Mouse (Mus musculus): ENCODE measurements around the gene Zbtb9.
"Not testable (repeated sequence)": the region's sequence is repeated elsewhere in the genome, so short reads cannot be mapped to it uniquely, and the experiment has no call there.

The Zbtb9 gene

DNA sequence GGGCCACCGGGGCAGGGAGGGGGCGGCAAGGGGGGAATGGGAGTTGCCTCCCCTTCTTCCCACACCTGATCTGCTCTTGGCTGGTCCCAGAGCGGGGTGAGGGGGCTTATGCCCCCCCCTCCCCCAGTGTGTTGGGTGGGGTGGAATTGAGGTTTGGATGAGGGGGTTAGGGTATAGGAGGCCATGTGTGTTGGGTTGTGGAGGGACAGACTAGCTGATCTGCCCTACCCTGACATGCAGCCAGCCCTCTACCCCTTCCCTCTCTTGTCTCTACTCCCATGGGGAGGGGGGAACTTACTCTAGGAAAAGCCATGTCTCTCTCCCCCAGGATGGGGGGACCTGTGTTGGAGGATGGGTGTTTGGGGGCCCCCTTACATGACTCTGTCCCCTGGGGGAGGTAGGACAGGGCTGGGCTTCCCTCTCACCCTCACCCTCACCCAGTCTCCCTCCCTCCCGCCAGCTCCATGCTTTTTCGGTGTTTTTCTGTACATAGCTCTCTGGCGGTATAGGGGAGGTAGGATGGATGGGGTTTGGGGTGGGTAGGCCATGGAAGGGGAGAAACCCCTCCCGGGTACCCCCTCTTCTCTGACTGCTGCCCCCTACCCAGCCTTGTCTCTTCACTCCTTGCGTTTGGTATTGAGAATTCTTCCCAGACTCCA is 1.6 kb upstream of the Zbtb9 start:
- DNase-seq (ENCODE audit: low spot score in 2 of 2) = no peak

DNA sequence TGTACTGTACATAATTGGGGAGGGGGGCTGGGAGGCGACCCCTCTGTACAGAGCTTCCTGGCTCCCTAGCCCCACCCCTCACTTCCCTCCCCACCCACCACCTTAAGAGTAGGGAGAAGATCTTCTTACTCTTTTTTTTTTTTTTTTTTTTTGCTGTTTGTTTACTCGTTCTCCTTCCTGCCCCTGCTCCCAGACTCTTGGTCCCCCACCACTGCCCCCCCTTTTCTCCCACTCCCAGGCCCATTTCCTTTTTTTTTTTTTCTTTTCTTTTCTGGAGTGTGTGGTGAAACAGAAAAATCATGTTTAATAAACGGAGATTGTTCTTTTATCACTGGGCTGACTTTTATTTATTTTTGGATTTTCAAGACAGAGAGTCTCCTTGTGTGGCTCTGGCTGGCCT is 860 bp upstream of the Zbtb9 start:
- no peak for DNase-seq (ENCODE audit: low spot score in 2 of 2)

DNA sequence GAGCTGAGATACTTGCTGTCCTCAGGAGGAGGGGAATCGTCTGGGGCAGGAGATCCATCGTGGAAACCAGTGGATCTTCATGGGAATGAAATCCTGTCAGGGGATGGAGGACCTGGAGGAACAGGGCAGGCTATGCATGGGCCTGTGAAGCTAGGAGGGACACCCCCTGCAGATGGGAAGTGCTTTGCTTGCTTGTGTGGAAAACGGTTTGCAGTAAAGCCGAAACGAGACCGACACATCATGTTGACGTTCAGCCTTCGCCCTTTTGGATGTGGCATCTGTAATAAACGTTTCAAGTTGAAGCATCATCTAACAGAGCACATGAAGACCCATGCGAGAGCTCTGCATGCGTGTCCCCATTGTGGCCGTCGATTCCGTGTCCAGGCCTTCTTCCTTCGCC is 1.6 kb downstream of the Zbtb9 start:
- no peak for DNase-seq (ENCODE audit: low spot score in 2 of 2)

DNA sequence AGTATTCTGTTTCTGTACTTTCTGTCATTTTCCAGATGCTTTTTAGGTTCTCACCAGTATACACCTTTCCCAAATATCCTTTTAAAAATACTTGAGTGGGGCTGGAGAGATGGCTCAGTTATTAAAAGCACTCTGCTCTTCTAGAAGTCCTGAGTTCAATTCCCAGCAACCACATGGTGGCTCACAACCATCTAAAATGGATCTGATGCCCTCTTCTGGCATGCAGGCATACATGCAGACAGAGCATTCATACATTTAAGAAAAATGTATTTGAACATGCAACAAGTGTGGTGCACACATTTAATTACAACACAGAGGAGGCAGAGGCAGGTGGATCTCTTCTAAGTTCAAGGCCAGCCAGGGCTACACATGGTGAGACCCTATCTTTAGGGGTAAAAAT is 2.4 kb downstream of the Zbtb9 start:
- DNase-seq (ENCODE audit: low spot score in 2 of 2) = no peak

DNA sequence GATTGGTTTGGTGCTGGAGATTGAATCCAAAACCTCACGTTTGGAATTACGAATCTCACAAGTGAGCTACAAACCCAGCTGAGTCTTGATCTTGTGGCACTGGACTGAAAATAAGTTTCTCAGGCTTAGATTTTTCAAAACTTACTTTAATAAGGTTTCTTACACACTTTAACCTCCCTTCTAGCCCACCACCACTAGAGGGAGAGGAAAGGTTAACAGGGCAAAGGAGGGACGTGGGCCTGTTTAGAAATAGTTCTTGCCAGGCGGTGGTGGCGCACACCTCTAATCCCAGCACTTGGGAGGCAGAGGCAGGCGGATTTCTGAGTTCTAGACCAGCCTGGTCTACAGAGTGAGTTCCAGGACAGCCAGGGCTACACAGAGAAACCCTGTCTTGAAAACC is 4.4 kb downstream of the Zbtb9 start:
- DNase-seq (ENCODE audit: low spot score in 2 of 2) = not testable (repeated sequence)

DNA sequence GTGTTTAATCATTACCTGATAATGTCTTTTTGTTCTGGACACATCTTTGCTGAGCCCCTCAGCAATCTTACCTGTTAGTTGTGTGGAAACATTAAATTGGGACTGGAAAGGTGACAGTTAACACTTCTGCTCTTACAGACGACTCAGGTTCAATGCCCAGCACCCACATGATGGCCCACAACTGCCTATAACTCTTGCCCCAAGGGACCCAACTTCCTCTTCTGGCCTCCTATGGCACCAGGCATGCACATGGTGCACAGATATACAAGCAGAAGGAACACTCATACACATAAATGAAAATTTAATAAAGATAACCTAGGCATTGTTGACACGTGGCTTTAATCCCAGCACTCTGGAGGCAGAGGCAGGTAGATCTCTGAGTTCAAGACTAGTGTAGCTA is 6.5 kb downstream of the Zbtb9 start:
- no peak for DNase-seq (ENCODE audit: low spot score in 2 of 2)

DNA sequence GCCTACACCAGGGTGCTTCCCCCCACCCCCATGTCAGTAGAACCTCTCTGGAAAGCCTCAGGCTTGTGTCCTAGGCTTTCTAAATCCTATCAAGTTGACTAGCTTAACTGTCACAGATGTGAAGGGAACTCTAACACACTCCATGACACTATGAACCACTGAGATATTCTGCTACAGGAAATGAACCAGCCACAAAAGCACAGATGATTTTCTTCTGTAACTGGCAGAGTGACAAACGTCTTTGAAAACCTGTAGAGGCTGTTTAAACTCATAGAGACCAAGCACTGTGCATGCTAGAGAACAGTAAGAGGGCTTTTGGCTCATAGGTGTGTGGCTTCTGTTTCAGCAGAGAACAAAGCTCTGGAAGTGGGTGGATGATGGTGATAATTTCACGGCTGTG is 8.1 kb downstream of the Zbtb9 start:
- no peak for DNase-seq (ENCODE audit: low spot score in 2 of 2)

DNA sequence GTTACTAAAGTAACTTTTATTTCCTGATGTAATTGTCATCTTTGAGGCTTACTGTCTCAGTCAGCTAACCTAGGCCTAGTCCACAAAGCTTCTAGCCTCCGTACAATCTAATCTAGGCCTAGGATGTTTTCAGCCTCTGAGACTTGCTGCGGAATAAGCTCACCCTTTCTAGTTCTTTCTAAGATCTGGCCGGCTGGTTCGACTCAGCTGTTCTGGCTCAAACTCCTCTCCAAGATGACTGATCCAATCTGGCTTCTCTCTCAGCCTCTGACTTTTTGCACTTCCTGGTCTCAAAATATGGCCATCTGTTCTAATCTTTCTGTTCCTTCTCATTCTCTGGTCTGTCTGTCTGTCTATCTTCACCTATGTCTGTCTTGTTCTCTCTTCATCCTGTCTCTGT is 10.4 kb downstream of the Zbtb9 start:
- DNase-seq (ENCODE audit: low spot score in 2 of 2) = no peak

DNA sequence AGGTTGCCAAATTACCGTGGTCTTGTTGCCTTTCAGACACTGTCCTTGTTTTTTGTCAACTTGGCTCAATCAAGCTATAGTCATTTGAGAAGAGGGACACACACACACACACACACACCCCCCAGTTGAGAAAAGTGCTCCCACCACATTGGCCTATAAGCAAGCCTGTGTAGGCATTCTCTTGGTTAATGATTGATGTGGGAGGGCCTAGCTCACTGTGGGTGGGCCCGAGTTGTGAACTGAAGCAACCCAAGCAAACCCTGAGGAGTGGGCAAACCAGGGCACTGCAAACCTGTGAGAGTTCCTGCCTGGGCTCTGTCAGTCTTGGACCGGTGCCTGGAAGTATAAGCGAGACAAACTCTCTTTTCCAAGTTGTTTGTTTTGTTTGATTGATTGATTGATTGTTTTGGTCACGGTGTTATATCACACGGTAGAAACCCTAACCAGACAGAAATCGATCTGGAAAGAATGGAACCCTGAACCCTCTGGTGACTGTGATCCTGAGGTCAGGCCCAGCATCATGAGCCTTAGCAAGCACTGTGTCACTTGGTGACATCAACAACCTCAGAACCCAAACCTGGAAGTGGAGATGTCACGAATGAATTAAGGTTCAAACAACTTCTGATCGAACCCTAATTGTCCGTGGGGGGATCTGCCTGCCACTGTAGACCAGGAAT is 12.7 kb downstream of the Zbtb9 start:
- no peak for DNase-seq (ENCODE audit: low spot score in 2 of 2)

DNA sequence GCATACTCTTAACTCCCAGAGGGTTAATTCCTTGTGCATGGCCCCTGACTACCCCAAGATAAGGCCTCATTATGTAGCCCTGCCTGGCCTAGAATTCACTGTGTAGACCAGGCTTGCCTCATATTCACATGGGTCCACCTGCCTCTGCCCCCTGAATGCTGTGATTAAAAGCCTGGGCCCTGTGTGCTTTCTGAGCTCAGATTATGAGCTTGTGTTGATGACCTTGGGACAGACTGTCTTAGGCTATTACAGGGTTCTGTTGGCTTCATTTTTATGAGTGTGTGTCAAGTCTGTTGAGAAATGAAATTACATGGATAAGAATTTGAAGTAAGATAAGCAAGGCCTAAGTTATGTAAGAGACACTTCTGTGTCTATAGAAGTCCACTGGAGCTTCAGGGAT is 17.6 kb downstream of the Zbtb9 start:
- DNase-seq (ENCODE audit: low spot score in 2 of 2) = no peak

DNA sequence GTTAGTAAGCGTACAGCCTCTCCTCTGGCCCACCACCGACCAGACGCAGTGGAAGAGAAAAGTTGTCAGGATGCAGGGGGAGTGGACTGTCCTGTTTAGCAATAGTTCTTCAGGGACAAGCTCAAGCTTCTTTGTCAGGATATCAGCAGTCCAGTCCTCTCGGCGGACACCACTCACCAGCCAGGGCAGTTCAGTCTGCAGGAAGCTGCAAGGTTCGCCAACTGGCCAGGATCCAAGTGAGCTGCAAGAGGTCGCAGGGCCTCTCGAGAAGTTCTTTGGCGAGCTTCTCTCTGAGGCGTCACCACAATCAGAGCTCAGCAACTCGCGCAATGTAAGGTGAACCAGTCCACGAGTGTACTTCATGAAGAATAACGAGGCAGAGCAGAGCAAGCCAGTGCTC is 21.4 kb downstream of the Zbtb9 start:
- DNase-seq (ENCODE audit: low spot score in 2 of 2) = no peak

DNA sequence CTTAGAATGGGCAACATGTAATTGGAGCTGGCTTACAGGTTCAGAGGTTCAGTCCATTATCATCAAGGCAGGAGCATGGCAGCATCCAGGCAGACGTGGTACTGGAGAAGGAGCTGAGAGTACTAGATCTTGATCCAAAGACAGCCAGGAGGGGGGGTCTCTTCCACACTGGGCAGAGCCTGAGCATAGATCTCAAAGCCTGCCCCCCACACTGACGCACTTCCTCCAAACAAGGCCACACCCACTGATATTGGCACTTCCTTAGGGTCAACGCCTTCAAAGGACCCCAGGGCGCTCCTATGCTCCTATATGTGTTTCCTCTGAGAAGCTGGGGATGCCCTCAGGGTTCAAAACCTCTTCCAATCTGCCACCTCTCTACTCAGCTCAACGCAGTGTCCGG is 22.0 kb downstream of the Zbtb9 start:
- no peak for DNase-seq (ENCODE audit: low spot score in 2 of 2)

DNA sequence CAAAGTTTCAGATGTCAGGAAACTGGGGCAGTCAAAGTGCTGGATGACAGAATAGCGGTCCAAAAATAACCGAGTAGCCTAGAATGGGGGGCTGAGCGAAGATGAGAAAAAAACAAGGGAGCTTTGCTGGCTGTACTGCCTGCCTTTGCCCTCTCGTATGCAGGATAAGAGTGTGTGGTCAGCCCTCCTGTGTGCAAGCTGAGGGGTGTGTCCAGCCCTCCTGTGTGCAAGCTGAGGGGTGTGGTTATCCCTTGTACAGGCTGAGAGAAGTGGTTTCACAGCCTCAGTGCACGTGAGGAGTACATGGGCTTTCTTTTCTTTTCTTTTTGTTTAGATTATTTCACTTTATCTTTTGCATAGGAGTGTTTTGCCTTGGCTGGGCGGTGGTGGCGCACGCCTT is 22.6 kb downstream of the Zbtb9 start:
- no peak for DNase-seq (ENCODE audit: low spot score in 2 of 2)

DNA sequence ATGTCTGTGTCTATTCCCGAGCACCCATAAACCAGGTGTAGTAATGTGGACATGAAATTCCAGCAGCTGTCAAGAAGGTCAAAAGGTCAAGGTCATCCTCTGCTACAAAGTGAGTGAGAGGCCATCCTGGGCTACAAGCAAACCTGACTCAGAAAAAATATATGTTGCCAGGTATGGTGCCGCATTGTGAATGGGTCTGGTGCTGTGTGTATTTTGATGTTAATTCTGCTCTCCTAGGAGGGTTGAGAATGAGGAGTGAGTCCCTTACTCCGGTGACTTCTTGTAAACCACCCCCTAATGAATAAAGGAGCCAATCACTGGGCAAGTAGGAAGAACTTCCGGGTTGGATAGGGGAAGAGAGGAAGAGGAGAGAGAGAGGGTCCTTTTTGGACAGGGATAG is 24.7 kb downstream of the Zbtb9 start:
- no peak for DNase-seq (ENCODE audit: low spot score in 2 of 2)

DNA sequence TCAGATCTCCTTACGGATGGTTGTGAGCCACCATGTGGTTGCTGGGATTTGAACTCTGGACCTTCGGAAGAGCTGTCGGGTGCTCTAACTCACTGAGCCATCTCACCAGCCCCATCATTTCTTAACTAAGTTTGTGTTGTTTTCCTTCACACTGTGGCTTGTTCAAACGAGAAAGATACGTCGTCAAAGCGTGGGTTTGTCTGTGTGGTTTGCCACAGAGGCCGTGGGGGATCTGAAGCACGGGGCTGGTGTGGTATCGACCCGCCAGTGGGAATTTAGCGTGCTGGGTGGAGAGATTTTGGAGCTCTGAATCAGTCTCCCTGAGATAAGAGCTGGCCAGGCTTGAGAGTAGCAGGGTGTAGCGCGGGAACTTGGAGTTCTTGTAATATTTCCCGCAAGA is 25.3 kb downstream of the Zbtb9 start:
- no peak for DNase-seq (ENCODE audit: low spot score in 2 of 2)

DNA sequence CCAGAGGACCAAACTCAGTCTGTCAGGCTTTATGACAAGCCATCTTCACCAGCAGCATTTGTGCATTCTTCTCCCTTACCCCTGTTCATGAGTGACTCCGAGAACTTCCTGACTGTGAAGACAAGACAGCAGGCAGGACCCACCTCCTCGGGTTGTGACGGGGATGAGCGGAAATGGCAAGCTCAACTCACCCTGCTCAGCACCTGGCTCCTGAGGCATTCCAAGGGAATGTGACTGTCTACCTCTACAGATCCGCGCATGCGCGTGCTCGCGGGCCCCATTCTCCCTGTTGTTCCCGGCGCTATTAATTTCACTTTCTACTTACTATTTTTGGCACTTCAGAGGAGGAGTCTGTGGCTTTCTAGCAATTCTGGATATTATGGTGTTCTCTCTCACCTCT is 27.0 kb downstream of the Zbtb9 start:
- DNase-seq (ENCODE audit: low spot score in 2 of 2) = no peak

DNA sequence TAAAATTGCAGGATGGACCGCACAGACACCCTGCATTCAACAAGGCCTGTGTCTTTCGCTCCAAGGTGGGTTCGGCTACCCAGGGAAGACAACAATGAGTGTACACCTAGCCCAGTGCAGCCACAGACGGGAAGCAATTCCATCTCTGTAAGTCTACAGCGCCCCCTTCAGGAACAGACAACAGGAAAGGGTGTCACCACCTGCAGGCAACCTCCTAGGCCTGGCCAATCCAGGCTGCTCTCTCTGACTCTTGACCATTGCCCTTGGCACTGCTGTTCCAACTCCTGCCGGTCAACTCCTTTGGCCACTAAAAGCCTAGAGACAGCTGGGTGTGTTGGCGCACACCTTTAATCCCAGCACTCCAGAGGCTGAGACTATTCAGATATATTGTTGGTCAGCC is 28.2 kb downstream of the Zbtb9 start:
- no peak for DNase-seq (ENCODE audit: low spot score in 2 of 2)

DNA sequence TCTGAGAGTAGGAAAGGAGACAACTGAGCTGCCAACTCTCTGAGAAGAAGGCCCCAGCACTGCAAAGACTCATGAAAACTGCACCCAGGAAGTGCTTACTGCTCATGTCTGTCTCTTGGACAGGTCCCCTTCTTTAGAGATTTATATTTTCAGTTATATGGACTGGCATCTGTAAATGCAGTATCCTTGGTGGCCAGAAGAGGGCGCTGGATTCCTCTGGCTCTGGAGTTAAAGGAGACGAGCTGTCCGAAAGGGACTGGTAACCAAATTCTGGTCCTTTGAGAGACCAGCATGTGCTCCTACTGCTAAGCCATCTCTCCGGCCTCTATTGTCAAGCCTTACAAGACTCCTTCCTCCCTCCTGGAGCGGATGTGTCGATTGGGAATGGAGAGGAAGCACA is 28.9 kb downstream of the Zbtb9 start:
- DNase-seq (ENCODE audit: low spot score in 2 of 2) = no peak

DNA sequence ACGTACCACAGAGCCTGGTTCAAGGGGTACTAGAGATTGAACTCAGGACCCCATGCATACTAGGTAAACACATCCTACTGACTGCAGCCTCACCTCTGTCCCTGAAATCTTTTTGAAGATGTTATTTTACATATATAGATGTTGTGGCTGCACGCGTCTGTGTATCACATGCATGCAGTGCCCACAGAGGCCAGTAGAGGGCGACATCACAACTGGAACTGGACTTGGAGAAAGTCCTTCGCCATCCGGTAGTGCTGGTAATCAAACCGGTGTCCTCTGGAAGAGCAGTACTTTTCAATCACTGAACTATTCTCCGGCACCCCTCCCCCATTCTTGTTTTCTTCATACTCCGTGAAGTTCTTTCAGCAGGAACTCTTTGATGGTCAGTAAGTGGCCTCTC is 31.5 kb downstream of the Zbtb9 start:
- peak; percentile 47 to 69 for DNase-seq (ENCODE audit: low spot score in 2 of 2)

DNA sequence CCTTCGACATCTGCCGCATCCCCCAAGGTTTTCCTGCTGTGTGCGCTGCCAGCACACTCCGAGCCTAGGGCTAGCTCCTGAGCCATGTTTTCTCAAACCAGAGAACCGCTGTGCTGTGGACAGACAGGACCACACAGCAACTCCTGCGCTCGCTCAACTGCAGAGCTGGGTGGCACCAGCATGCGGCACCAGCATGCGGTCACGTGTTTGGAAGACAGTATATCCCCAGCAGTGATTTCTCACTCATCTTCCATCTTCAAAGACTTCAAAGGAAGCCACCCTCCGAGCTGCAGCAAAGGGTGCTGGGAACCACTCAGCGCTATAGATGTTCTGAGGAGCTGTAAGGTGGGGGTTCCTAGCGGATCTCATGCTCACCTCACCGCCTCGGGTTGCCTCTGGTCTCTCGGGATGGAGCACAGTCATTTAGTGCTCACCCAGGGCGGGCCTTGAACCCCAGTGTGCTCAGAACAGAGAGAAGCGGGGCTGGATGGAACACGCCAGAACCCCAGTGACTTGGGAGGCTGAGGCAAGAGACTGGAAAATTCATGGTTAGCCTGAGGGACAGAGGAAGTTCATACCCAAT is 32.0 kb downstream of the Zbtb9 start:
- no peak for DNase-seq (ENCODE audit: low spot score in 2 of 2)

DNA sequence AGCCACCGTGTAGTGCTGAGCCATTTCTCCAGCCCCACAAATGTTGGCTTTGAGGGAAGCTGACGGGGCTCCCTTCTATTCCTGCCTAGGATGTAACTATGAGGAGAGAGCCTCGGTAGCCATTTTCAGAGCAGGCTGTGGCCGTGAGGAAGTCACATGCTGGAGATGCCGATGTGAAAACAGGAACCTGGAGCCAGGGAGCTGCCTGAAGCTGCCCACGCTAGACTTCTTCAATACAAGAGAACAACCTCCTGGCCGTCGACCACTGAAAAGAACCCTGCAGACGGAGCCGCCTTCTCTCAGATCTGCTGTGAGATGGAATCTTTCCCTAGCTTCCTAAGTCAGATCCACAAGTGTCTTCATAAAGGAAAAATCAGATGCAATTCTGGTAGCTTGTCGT is 32.7 kb downstream of the Zbtb9 start:
- no peak for DNase-seq (ENCODE audit: low spot score in 2 of 2)

DNA sequence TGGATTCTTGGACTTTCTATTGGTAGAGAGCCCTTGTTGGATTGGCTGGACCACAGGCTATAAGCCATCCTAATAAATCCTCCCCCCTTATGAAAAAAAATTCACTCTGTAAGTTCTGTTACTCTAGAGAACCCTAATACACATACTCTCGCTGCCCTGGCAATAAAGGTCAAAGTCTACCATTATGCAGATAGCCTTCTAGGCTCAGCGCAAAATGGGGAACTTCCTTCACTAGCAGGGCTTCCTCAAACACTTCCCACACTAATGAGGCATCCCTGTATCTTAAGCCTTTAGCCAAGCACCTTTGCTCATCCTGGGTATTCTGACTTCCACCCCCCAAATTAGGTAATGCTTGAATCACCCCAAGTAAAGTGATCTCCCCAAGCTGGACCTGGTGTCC is 35.3 kb downstream of the Zbtb9 start:
- DNase-seq (ENCODE audit: low spot score in 2 of 2) = no peak

DNA sequence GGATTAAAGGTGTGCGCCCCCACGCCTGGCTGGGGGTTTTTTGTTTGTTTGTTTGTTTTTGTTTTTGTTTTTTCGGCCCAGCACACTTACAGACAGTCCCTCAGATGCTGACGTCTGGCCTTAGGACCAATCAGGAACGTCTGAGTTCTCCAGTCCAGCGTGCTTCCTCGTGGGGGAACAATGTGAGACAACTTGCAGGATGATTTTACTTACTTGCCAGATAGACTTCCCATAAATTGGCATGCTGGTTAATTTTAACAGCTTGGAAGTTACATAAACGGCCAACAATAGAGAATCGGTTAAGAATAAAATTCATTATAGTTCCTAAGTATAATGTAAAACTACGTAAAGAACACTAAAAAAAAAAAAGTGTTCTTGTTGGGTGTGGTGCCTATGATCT is 38.2 kb downstream of the Zbtb9 start:
- no peak for DNase-seq (ENCODE audit: low spot score in 2 of 2)

Measured in cerebellum, postnatal 4 days (tissue).